Mouse (Mus musculus): ENCODE results near the gene Cc2d1a.

GRCm38 (mm10) chr8:84176560-84176959 is 28.8 kb upstream of the Cc2d1a start:
- TF ChIP-seq CTCF (IDR thresholded peaks at IDR 0.05) (no peak), POLR2A (IDR thresholded peaks at IDR 0.05; ENCODE audit: insufficient read depth, low read depth, low read length) (no peak)

Data from heart, adult 2 months (tissue).